Mouse (Mus musculus) kidney, adult 2 months (tissue): Measurements from ENCODE around the gene Akap6.

Experiments used
- CTCF ChIP-seq: fragments of 200-500 bp; conservative IDR thresholded peaks from 2 replicates; pipeline ENCODE4 v1.5.1; 2011; ENCODE audit warnings: low read depth, mild to moderate bottlenecking, control low read depth, low read length, moderate library complexity, mixed read lengths; ENCODE audit not compliant: insufficient read depth, insufficient read length
- POLR2A ChIP-seq: fragments of 200-500 bp; IDR thresholded peaks from one replicate; pipeline ENCODE4 v1.6.1; 2011; ENCODE audit warnings: low read depth, low read length, control low read depth

DNA sequence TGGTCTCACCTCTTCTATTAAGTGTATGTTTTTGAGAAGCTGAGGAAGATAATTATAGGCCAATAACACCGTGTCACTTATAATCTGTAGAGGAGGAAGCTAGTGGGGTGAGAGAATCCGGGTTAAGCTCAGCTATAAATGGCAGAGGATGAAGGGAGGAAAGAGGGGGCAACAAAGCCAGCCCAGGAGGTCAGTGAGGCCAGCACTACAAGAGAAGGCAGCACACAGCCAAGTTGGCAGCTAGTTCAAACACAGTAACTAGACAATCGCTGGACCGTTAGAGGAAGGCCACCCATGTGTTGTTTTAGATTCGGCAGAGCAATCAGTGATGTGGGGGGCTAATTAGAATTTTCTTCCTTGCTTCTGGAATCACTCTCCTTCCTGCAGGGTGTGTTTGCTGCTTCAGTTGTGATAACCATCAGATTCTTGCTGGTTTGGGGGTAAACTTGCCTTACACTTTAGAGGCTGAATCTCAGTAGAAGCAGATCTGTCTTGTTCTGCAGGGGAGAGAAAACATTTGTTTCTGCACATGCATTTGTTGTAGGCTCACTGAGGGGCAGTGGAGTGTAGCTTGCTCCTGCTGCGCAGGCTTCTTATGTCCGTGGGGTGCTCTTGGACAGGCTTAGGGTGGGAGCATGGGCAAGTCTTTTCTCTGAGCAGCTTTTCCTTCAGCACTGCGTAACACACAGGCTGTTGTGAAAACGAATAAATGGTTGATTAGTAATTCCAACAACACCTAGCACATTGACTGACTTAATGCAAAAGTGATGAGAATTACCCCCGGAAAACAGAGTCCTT is 27.4 kb downstream of the Akap6 start:
- TF ChIP-seq CTCF (no peak), POLR2A (no peak)
